Mouse (Mus musculus): ENCODE measurements at regions not wholly inside any gene's neighbourhood (a gene's known extent, or its start where the extent isn't known, plus 50 kb on each side); places are given as distances from the start of the nearest gene placed in this dataset.

DNA sequence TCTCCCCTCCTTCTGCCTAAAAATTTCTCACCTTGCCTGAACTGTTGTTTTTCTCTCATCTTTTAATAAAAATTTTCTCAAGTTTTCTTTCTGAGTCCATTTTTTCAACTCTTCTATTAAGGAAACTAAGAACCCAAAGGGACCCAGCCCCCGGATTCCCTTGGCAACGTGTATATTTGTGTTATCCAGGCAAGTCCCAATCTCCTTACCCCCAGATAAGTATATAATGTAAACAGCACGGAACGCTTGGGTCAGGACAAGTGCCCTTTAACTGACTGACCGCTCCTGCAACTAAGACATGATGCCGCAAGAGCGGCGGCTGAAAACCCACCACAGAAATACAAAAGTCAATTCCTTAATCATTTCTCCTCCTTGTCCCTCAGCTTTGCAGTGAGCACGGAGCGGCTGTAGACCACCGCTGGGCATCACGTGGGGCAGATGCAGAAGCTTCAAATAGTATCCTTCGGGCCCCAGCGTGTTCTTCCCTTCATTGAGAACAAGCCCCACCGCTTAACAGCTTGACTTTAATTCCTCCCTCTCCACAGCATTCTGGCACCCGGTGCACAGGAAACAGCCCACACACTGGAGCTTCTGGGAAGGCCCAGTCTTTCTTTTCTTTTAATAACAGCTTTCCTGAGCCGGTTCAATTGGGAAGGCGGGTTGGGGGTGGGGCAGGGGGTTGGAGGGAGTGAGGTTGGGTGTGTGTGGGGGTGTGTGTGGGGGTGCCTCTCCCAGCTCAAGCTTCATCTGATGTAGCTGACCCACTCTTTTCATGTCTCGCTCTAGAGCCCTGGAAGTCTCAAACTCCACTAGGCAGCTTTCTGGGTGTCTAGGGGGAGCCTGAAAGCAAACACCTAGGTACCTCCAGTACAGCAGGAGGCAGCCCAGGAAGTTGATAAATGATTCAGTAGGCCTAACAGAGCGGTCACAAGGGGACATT is 234.9 kb downstream of the Csl start:
- DNase-seq: no peak
- intact Hi-C loops (cut with DNase I): no loop called here

DNA sequence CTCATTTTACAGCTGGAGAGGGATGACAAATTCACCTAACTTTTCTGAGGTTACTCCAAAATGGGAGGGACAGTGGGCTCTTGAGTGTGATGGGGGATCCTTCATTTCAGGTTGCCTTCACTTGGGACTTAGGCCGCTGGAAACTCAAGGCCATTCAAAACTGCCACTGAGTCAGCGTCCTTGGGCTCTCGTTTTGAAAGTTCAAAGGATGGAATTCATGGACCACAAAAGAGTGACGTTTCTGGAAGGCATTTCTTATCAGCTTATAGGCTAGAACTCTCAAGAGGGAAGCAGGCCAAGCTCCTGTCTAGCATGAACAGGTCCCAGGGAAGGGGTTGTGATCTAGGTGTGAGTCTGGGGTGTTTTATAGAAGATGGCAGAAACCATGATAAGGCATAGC is 233.3 kb downstream of the Csl start:
- intact Hi-C loops (cut with DNase I): no loop called here
- no peak for DNase-seq

DNA sequence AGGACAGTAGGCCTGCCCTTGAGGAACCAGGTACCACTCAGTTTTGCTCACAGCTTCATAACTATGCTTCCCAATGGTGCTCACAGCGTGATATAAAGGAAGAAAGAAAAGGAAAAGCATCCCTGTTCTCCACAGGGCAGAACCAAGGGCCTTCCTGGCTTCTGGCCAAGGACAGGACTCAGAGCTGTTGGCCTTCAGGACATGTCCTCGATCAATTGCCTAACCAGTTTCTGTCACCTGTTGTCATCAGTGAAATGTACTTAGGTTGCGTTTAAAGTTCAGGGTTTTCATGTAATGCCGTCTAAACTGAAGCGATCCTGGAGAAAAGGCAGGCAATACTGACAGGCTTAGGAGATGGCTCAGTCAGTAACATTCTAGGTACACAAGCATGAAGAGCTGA is 232.9 kb downstream of the Csl start:
- DNase-seq: no peak
- intact Hi-C loops (cut with DNase I): no loop called here

DNA sequence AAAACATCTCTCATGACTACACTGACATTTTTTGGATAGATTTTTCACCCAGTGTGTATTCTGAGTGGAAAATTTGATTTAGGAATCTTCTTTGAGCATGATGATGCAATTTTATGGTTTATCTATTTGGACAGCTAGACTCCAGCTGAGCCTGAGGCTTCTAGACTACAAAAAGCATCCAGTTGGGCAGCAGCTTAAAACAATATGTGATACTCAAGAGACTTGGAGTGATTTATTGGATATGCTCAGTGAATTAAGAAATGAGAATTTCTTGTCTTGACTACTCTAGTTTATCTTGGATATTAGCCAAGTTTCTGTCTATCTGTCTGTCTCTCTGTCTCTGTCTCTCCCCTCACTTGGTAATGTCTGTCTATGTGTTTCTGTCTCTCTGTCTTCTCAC is 228.4 kb downstream of the Csl start:
- DNase-seq: no peak
- intact Hi-C loops (cut with DNase I): no loop called here

DNA sequence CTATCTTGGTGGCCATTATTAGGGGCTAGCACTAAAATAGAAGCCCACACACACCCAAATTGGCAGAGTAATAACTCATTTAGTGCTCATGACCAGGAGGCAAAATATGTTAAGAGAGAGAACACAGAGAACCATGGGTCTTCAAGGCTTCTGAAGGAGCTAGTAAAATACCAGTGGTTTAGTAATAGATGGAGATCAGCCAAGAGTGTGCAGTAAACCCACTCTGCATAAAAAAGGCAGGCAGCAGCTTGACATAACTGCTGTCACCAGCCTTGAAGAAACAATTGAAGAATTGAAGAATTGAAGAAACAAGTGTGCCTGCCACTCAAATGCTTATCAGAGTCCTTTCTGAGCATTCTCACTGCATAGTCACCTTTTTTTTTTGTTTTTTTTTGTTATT is 227.9 kb downstream of the Csl start:
- intact Hi-C loops (cut with DNase I): no loop called here
- no peak for DNase-seq

DNA sequence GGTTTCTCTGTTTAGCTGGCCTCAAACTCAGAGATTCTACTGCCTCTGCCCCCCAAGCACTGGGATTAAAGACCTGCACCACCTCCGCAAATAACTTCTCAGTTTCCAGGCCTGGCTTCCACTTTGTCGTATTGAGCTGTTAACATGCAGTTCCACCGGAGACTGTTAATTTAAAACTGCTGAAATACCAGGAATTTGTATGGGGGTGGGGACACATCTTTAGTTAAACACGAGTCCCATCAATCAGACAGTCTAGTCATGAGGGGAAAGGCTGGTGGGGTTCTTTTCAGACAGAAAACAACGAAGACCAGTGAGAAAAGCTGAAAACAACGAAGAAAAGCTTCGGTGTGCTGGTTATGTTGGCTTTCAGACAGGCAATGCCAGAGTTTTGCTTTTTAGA is 227.5 kb downstream of the Csl start:
- intact Hi-C loops (cut with DNase I): no loop called here
- no peak for DNase-seq

DNA sequence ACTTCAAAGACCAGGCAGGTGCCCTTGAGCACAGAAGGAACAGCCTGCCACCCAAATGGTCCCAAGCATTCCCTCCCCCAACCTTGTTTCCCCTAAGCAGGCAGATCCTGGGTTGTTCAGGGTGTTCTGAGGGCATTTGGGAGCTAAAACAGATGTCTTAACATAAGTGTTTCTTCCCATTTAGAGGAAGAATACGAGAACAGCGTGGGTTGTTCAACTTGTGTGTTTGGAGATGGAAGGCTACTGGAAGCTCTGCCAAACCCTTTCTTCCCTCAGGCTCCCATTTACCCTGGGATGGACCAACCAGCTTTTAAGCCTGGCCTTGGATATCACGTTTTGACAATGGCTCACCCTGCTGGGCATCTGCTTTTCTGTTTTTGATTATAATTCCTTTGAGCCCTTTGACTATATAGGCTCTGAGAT is 226.8 kb downstream of the Csl start:
- no peak for DNase-seq
- intact Hi-C loops (cut with DNase I): no loop called here

DNA sequence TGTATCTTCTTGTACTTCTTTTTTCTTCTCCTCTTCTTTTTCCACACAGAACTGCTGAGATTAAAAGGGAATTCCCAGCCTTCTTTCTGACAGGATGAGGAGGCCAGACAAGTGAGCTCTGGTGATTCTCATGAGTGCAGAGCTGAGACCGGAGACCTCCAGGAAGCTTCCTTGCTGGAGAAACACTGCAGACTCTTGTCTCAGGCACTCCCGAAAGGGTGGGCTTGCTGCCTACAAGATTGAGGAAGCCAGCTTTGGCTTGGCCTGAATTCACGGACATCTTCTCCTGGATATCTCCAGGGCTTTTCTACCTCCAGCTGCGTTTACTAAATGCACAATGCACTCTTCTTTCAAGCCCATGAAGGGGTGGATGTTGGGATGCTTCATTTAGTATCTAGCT is 226.0 kb downstream of the Csl start:
- intact Hi-C loops (cut with DNase I): no loop called here
- DNase-seq: no peak

DNA sequence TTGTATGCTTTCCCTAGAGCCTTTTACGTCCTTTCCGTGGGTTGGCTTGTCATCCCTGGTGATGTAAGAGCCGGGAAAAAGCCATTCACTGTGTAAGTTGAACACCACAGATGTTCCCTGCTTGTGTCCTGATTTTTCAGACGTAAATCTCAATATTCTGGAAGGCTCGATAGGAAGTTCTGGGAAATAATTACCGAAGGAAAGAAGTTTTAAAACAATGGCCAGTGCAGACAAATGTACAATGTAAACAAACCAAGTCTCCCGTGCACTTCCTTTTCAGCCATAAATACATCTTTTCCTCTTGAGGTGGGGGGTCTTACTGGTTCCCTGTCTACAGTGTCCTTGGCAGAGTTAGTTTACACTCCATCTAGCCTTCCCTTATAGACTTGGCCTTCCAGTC is 225.2 kb downstream of the Csl start:
- intact Hi-C loops (cut with DNase I): no loop called here
- DNase-seq: no peak

DNA sequence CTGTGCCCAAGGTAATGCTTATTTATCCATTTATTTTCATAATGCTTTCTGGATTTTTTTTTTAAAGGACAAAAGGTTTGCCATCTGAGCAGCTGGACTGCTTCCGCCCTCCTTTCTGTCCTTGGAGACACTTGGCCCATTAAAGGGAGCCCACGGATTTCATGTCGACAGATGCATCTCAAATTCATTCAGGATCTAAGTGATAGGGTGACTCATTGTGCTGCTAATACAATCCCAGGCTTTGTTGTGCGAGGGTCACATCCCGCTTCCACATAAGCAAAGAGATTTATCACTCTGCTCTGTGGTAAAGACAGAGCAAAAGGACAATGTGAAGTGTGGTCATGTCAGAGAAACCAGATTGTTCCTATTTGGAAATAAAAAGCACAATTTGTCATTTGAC is 220.8 kb downstream of the Csl start:
- no peak for DNase-seq
- intact Hi-C loops (cut with DNase I): no loop called here

DNA sequence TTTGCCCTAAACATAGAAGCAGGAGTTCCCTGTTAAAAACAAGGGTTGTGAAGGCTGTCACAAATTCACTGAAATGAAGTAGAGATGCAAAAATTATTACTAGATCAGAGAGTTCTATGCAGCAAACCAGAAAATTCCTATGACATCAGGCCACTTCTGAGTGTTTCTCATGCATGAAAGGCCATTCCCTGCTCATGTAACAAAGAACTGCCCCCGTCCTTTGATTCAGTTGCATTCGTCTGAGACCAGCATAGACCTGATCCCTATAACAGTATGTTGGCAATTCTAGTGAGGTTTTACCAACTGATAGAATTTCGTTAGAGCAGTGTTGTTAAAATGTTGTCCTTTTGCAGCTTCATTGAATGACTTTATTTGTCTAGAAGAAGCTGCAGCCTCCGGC is 207.1 kb downstream of the Csl start:
- no peak for DNase-seq
- intact Hi-C loops (cut with DNase I): no loop called here

DNA sequence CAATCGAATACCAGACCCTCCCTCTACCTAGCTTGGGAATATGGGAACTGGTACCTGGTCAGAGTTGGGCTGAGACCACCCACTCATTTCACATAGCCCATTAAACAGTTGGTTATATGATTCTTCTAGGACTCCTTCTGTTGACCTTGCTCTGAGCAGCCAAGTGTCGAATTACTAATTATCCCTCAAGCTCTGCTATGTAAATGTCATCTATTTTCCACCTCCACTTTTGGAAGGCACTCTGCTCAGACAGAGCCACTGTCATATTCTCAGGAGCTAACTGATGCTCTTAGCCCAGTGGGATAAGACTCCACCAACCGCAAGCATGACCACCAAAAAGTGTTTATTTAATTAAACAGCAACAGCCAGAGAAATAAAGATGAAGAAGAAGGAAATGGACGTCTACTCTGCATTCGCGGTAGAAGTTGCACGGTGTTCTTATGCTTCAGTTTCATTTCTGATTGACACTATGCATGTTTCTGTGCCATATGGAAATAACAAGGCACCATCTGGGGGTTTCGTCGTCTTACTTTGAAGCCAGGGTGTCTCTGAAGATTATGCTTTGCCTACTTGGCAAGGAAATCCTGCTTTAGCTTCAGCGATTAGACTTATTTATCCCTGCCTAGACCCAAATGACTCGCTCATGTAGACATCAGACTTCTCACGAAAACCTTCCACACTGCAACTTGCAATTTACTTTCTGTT is 206.5 kb downstream of the Csl start:
- DNase-seq: no peak
- intact Hi-C loops (cut with DNase I): no loop called here

DNA sequence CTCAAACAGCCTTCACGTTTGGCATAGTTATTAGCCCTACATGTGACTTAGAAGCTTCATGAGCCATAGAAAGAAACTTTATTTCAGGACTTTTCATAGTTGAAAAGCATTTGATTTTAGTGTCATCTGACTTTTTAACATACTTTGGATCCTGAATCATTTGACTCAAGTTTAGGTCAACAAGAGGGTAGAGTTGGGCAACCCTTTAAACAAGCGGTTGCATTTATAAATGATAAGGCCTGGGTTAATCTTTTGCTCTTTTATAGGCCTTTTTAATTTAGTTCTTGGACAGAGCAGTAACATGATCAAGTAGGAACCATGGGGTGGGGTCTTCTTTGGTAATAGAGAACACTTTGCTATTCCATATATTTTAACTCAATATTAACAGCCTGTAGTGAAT is 204.4 kb downstream of the Csl start:
- DNase-seq: no peak
- intact Hi-C loops (cut with DNase I): no loop called here

DNA sequence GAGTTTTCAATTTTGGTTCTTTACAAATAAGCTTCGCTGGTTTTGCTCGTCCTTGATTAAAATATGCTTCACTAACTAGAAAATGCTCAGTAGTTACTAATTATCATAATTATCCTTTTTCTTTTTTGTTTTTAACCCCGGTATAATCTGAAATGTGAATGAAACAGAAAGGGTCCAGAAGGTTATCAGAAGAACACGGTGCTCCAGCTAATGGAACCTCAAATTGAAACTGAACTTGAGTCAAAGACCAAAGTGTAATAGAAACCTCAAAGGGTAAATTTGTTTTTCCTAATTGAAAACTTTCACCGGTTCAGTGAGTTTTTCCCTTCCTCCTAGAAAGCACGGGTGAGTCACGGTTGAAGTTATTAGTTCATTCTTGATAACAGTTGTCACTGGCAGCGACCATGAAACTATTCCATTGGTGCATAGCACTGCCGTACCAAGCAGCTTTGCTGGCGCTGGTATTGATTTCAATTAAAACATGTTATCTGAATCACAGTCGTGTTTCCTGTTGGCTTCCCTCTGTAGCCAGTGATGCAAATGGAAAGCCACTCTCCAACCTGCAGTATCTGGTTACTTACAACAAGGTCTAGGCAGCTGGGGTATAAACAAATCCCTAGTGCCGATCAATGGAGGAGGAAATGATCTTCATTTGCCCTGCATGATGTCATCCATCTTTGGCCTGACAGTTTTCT is 203.7 kb downstream of the Csl start:
- DNase-seq: no peak
- intact Hi-C loops (cut with DNase I): no loop called here

DNA sequence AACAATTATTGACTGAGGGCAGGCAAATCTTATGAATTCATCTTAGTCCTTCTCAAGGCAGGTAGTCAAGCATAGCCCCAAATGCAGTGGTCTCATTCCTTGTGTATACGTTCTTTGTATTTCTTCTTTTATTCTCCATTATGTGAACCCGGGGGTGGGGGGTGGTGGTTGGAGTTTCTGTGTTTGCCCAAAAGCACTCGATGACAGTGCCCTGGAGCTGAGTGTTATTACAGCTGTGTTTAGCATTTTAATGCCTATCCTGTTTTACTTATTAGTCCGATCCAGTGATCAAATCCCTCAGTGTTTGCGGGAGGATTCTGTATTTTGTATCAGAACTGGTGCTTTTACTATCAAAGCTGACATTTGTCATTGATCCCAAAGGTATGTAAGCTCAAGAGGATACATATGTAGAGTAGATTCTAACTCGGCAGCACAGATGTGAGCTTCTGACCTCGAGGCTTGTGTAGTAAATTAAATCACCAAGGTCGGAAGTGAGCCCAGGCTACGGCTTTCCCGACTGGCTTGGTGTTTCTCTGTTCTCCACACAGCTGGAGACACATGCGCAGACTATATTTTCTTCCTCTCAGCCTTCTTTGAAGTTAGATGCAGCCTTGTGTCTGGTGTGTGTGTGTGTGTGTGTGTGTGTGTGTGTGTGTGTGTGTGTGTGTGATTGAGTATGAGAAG is 203.0 kb downstream of the Csl start:
- intact Hi-C loops (cut with DNase I): no loop called here
- DNase-seq: no peak

DNA sequence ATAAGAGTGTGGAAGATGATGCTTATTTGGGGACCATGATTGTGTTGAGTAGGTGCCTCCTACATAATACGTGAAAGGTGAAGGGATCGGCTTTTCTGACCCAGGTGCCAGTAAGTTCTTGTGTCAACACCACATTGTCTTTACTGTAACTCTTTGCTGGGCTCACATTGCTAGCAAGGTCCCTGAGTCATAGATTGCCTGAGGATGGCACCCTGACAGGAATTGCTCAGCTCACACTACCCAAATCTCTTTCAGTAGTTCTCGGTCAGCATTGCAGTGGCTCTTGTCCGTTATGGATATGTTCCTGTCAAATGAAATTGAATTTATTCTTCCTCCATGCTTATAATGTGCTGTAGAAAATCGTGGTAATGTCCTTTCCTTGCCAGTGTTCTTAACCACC is 200.8 kb downstream of the Csl start:
- intact Hi-C loops (cut with DNase I): no loop called here
- DNase-seq: no peak

DNA sequence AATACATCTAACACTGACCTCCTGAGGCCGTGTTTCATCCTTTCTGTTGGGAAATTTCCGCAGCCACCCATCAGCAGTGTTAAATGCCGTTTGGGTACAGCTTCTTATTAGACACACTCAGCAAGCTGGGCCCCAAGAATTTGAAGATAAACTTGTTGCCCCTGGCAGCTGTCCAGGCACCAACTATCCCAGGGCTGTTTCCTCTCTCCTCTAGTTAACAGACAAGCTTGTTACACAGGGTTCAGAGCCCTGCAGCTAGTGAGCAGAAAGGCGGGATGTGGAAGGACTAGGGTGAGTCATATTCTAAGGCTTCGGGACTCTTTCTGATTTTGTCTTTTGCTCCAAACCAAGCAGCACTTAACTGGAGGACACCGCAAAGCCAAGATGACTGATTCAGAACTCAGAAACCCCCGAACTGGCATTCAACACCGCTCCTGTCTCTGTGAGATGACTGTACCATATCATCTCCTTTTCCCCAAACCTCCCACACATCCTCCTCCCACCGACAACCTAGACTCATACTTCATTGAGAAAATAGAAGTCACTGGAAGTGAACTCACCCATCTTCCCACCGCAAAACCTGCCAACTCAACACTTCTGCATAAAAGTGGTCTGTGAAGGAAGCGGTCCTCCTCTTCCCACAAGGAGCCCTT is 198.2 kb downstream of the Csl start:
- no peak for DNase-seq
- intact Hi-C loops (cut with DNase I): no loop called here

DNA sequence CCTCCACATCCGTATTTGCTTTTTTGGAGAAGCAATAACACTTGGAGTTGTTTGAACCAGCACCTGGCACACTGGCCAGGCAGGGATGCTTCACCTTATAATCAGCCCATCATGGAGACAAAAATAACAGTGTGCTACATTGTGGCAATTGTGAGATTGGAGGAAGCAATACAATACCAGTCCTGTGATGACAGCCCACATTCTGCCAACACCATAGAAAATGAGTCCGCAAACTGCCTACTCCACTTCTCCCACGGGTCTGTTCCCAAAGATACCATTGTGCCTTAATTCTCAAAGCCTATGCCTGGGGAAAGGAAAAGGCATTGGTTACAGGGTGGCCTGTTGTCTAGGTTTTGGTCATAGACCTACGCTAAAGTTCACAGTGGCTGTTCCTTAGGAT is 194.9 kb downstream of the Csl start:
- DNase-seq: no peak
- intact Hi-C loops (cut with DNase I): no loop called here

DNA sequence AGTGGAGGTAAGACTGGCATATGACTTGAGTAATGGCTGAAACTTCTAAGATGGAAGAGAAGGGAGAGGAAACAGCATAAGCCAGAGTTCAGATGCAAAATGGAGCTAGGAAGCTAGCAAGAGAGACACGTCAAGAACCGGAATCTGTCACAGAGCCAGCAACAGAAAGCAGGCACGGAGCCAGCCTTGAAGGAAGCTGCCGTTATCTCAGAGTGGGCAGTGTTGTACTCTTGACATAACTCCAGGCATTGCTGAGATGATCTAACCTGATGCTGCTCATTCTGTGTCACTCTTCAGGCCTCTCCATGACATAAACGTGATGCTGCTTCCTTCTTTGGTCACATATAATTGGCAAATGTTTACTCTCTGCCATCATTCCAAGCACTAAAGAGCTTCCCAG is 191.0 kb downstream of the Csl start:
- DNase-seq: no peak
- intact Hi-C loops (cut with DNase I): no loop called here

DNA sequence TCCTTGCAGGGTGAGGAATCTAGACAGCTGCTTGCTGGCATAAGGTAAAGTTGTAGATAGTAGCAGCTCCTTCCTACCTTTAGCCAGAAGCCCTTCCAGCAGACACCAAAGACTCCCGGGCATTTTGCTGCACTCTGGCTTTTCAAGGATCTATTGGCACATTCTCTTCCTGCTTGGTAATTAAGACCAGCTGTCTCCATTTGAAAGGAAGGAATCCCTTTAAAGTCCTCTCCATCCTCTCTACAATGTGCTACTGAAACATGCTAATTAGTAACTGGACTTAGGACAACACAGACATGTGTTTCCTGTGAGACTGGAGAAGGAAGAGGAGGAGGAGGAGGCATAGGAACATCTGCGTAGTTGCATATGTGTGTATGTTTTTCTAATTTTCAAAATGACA is 189.3 kb downstream of the Csl start:
- intact Hi-C loops (cut with DNase I): no loop called here
- DNase-seq: no peak

DNA sequence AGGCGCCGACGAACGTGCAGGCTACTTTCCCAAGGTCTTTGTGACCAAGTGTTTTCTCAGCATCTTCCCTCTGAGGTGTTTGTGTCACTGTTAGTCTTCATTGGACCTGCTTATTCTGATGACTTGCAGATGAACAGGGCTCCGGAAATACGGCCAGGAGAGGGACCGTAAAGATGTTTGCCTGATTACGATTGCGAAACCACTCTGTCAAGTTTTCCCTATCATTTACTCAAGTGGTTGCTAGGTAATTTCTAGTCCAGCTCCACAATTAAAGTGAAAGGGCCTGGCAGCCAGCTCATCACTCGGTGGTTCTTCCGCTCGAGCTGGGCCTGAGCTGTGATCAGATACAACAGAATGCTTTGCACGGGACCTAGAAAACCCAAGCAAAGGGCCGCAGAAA is 185.5 kb downstream of the Csl start:
- intact Hi-C loops (cut with DNase I): no loop called here
- no peak for DNase-seq

Data from gastrocnemius, postnatal 36 days (tissue).